Mouse (Mus musculus) layer of hippocampus, adult 18-20 months (tissue): ENCODE data around the gene Rpl31. TPM values are rescaled to one million over a fixed set of nuclear protein-coding genes. Genes with fewer than 3 reads are reported as not detected.
A peak's percentile ranks its signal among the peaks of the same experiment; 100 is the strongest.

Experiments used
- DNase-seq, 2 experiments: peaks; one replicate each; pipeline ENCODE4 v3.0.0; 2022; ENCODE audit warnings: low spot score in 2 of 2
- total RNA-seq, 2 experiments: library from RNA; stranded (reverse); gene quantifications; 2 replicates each; pipeline ENCODE4 v1.2.3; 2021

The Rpl31 gene
- total RNA-seq, 2 experiments from 2014 or later: 514 to 526 TPM

DNA sequence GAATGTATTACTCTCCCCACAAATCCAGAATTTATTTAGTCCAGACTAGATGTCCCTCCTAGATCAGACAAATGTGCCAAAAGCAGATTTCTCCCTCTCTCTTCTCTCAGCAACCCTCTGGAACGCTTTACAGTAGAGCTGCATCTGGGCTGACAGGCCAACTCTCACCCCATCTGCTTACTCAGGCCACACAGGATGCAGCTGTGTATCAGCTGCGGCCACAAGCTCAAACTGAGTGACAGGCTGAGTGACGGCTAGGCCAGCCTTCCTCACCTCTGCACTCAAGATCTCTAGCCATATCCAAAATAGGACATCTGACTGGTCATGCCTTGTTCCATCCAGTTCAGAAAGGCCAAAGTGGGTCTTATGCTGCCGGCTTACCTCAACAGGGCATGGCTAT lies 28.7 kb downstream of the Rpl31 start:
- DNase-seq: no peak

DNA sequence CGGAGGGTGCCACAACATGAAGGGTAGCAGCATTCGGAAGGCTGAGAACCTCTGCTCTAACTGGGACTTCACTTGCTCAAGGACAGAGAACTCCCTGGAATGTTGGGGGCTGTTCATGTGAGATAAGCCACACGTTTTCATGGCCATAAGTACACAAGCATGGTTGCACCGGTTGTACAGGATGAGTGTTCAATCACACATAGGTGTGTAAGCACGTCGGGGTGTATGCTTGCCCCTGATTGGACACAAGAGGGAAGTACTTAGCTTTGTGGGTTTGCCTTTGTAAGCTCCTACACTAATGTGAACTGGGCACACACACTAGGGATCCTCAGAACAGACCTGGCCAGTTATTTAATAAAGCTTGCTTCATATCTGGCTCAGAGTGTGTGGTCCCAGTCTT lies 30.6 kb downstream of the Rpl31 start:
- DNase-seq: no peak

- DNase-seq: no peak
These were observed 31.6 kb downstream of the Rpl31 start for GRCm38 (mm10) chr1:39399228-39399627.

DNA sequence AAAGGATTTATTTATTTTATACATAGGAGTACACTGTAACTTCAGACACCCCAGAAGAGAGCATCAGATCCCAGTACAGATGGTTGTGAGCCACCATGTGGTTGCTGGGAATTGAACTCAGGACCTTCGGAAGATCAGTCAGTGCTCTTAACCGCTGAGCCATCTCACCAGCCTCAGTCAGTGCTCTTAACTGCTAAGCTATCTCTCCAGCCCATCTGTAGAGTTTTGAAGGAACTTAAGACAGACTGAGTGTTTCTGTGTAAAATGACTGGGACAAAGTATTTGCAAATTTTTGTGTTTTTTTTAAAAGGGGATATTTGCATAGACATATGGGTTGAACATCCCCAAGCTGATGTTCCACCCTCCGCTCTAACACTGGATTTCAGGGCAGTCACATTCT lies 32.5 kb downstream of the Rpl31 start:
- DNase-seq: no peak

DNA sequence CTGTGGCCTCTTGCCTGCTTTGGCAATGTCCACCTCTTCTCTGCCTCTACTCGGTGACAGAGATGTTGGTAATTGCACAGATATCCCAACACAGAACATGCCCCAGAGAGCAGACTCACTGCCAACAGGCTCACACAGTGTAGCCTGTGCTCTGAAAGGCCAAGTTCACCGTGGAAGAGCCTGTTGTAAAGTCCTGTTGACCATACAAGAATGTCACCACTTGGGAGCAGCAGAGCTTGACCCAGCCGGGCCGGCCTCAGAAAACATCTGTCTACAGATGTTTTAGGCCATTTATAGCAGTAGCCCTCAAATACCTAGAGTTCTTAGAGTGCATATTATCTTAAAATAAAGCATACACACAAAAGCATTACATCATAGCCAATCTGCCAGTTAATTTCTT lies 39.5 kb downstream of the Rpl31 start:
- DNase-seq: no peak

- DNase-seq: no peak
These were observed 40.5 kb downstream of the Rpl31 start for GRCm38 (mm10) chr1:39408123-39408522.

DNA sequence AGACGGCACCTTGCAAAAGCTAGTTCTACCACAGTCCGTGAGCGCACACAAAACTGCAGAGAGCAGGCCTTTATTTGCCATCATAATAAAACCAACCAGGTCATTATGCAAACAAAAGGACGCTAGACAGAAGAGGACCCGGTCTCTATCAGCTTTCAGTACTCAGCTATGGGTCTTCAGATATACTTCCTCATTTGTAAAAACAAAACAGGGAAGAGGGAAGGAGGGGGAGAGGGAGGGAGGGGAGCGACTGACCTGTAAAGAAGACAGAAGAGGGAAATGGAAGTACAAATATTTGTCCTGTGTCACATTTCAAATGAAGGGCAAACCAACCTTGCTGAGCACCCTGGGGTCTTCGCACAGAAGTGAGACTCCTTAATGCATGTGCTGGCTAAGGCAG lies 41.0 kb downstream of the Rpl31 start:
- DNase-seq: no peak

DNA sequence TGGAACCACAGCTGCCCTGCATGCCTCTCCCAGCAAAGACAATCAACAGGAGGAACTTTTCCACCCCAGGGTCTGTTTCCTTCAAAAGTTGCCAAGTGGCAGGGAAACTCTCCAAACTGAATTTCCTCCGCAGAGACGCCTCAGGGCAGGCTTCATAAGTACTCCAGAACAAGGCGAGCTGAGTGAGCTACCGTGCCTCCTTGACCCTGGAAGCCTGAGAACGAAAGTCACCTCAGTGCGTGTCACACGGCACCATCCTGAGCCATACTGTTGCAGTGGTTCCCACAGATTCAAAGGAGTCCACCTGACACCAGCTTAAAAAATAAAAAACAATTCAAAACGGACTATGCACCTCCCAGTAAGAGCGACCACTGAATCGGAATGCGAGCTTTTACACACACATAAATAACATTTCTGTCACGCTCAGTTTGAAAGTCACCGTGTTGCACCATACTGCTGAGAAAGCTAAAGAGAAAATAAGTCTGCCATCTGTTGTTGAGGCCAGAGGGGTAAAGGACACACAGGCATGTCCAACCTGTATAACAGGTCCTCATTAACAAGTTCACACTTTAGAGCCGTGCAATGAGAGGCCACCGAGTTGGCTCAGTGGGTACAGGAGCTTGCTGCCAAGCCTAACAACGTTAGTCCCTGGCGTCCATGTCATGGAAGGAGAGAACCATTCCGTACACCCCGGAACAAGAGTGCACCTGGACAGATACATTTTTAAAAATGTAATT lies 42.6 kb downstream of the Rpl31 start:
- no peak for DNase-seq

GRCm38 (mm10) chr1:39417817-39418216 lies 50.2 kb downstream of the Rpl31 start:
- peak in 1 of 2 experiments; percentile 7 for DNase-seq

GRCm38 (mm10) chr1:39418852-39419251 lies 51.2 kb downstream of the Rpl31 start:
- no peak for DNase-seq

DNA sequence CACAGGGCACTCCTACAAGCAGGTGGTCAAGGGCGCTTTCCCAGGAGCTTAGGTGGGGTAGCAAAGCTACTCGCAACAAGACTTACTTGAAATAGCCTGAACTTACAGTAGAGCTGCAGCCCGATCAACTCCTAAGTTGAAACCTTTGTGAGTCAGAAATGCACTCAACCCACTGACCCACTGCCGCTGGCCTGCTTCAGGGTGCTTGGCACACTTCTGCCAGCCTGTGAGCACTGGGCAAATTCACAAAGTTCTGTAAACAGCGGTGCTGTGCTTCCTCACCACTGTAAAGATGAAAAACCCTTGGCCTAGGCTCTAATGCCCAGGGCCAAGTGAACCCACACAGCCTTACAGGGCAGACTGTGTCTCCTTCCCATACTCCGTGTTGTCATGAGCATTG lies 53.3 kb downstream of the Rpl31 start:
- no peak for DNase-seq

Other genes with a start within 250 kb of the Rpl31 start
- gene Npas2, start 174.1 kb upstream of the Rpl31 start, total RNA-seq: 10 to 100 TPM; 37.2 to 44.9 TPM
- gene Tbc1d8, start 110.9 kb downstream of the Rpl31 start, total RNA-seq: 10 to 100 TPM in 1 of 2 experiments, 1 to 10 TPM in 1; 8.8 to 12.4 TPM
- 10 to 100 TPM; 22.7 to 22.9 TPM for gene Cnot11, start 167.2 kb downstream of the Rpl31 start, total RNA-seq
- gene Rnf149, start 209.6 kb downstream of the Rpl31 start, total RNA-seq: 10 to 100 TPM; 32.1 to 35.4 TPM